Mouse (Mus musculus) ES-E14 (cell line): ENCODE data around the gene Psma6.

ENCODE experiments used
- HCFC1 ChIP-seq: IDR thresholded peaks from 2 replicates; pipeline ENCODE4 v1.6.1; 2012; ENCODE audit warnings: low read length, inconsistent platforms, borderline replicate concordance; ENCODE audit not compliant: insufficient read depth
- ZC3H11A ChIP-seq: IDR thresholded peaks from 2 replicates; pipeline ENCODE4 v1.6.1; 2012; ENCODE audit warnings: low read depth, mild to moderate bottlenecking, inconsistent platforms, low read length, borderline replicate concordance
- ZNF384 ChIP-seq: IDR thresholded peaks from 2 replicates; pipeline ENCODE4 v1.6.1; 2012; ENCODE audit warnings: low read depth, low read length, inconsistent platforms

- no peak for TF ChIP-seq ZC3H11A
- peak; percentile 82 for TF ChIP-seq HCFC1
- no peak for TF ChIP-seq ZNF384
Measured at GRCm38 (mm10) chr12:55398240-55399127, 14.5 kb downstream of the Psma6 start.
